Mouse (Mus musculus) urinary bladder, postnatal 36 days (tissue): ENCODE measurements at regions not wholly inside any gene's neighbourhood (a gene's known extent, or its start where the extent isn't known, plus 50 kb on each side); places are given as distances from the start of the nearest gene placed in this dataset.

ENCODE experiments used
- DNase-seq, 2 experiments: peaks; one replicate each; pipeline ENCODE4 v3.0.0; 2022; ENCODE audit warnings: low spot score in 2 of 2, mixed read lengths in 1 of 2

- no peak for DNase-seq
Measured at GRCm38 (mm10) chr16:44630426-44630825, 71.7 kb upstream of the Boc start.

GRCm38 (mm10) chr16:44629296-44630275 lies 70.9 kb upstream of the Boc start:
- no peak for DNase-seq

- no peak for DNase-seq
Measured at GRCm38 (mm10) chr16:44625871-44626293, 67.2 kb upstream of the Boc start.

GRCm38 (mm10) chr16:44625108-44625616 lies 66.5 kb upstream of the Boc start:
- DNase-seq, result no peak

- DNase-seq, result no peak
Measured at GRCm38 (mm10) chr16:44621573-44621972, 62.9 kb upstream of the Boc start.

GRCm38 (mm10) chr16:44620536-44620935 lies 61.8 kb upstream of the Boc start:
- DNase-seq, result peak in 1 of 2 experiments; percentile 36

- no peak for DNase-seq
Measured at GRCm38 (mm10) chr16:44619476-44620103, 60.9 kb upstream of the Boc start.

- DNase-seq, result no peak
Measured at GRCm38 (mm10) chr16:44617041-44617440, 58.3 kb upstream of the Boc start.

- peak in 1 of 2 experiments; percentile 26 for DNase-seq
Measured at GRCm38 (mm10) chr16:44616376-44616775, 57.7 kb upstream of the Boc start.

- no peak for DNase-seq
Measured at GRCm38 (mm10) chr16:44615878-44616206, 57.1 kb upstream of the Boc start.

GRCm38 (mm10) chr16:44615172-44615877 lies 56.6 kb upstream of the Boc start:
- no peak for DNase-seq

- DNase-seq, result no peak
Measured at GRCm38 (mm10) chr16:44614235-44614634, 55.5 kb upstream of the Boc start.

- DNase-seq, result no peak
Measured at GRCm38 (mm10) chr16:44612676-44613075, 54.0 kb upstream of the Boc start.

- no peak for DNase-seq
Measured at GRCm38 (mm10) chr16:44611525-44611924, 52.8 kb upstream of the Boc start.

- DNase-seq, result no peak
Measured at GRCm38 (mm10) chr16:44608586-44608985, 49.9 kb upstream of the Boc start.
